Mouse (Mus musculus): ENCODE measurements around the gene Ednra.

DNA sequence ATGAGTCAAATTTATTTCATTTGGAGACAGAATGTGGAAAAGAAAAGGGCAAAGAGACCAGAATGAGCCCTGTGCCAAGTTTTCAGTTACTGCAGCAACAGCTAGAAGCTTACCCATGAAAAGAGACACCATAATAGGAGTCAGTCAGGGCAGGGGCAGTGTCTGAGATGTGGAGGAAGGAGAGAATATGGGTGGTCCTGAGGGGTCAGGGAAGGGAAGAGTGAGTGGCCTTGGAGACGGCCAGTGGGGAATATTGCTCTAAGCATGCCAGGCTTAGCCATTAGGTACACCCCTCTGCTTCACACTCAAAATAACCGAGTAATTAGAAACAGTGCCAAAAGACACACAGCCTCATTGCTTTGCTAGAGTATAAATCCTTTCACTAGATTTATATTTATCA, 9.5 kb upstream of the Ednra start:
- TF ChIP-seq CEBPB (IDR thresholded peaks at IDR 0.05; ENCODE audit: insufficient read depth, poor library complexity, severe bottlenecking) (no peak), MAX (IDR thresholded peaks at IDR 0.05; ENCODE audit: low read depth) (no peak), SRF (IDR thresholded peaks at IDR 0.05; ENCODE audit: control insufficient read depth, insufficient read length, low read depth) (no peak), TCF3 (IDR thresholded peaks at IDR 0.05; ENCODE audit: insufficient read length, low read depth) (no peak), POLR2A (IDR thresholded peaks at IDR 0.05; ENCODE audit: insufficient read length, low read depth) (no peak), POLR2AphosphoS2 (IDR thresholded peaks at IDR 0.05; ENCODE audit: insufficient read length, low read depth) (no peak), USF1 (IDR thresholded peaks at IDR 0.05; ENCODE audit: low read depth) (no peak), REST (IDR thresholded peaks at IDR 0.05; ENCODE audit: insufficient read depth, insufficient read length) (no peak)
